Comparison of ENCODE assay signal across 24 mouse cellular contexts in genomic region chr5:24979968-24980345, GRCm38 (mm10).
DNase-seq lines count a peak whose midpoint lies in the region; ATAC-seq and TF ChIP-seq lines count a peak whose summit lies in the region.
"Had no signal": no experiment of that assay in that cellular context is flagged by ENCODE, and none has a peak within 500 bp of the region (broad histone marks: within the 10 kb centered on the region; RNA-seq: fewer than 3 reads in every experiment).

No protein-coding gene starts in this region.

- TF ChIP-seq POLR2A in kidney, adult 2 months (IDR thresholded peaks at IDR 0.05; ENCODE audit: low read depth, low read length), result no peak

- no peak for TF ChIP-seq EP300 in stomach, postnatal 0 days (optimal IDR thresholded peaks at IDR 0.05)

- H3K4me2 ChIP-seq in heart, embryonic 12.5 days, result no peak overlapping the region
- H3K4me2 ChIP-seq in stomach, embryonic 16.5 days (ENCODE audit: low read depth, low read length), result no peak overlapping the region
- no peak overlapping the region for H3K4me2 ChIP-seq in stomach, postnatal 0 days (replicated peaks; ENCODE audit: low read depth)
- H3K4me2 ChIP-seq: embryonic facial prominence, embryonic 15.5 days; limb, embryonic 15.5 days; lung, embryonic 15.5 days; midbrain, embryonic 15.5 days; neural tube, embryonic 12.5 days had no signal

- H3K9ac ChIP-seq in heart, embryonic 12.5 days, result no peak overlapping the region; the same call in 1 of the 2 replicates
- no peak overlapping the region for H3K9ac ChIP-seq in stomach, embryonic 16.5 days (ENCODE audit: low read length)
- H3K9ac ChIP-seq in stomach, postnatal 0 days (ENCODE audit: low read length), result no peak overlapping the region
- H3K9ac ChIP-seq: embryonic facial prominence, embryonic 15.5 days; limb, embryonic 15.5 days; lung, embryonic 15.5 days; midbrain, embryonic 15.5 days; neural tube, embryonic 12.5 days had no signal

- no peaks in the 10 kb centered on the region for H3K27me3 ChIP-seq in heart, embryonic 12.5 days (replicated peaks)
- H3K27me3 ChIP-seq in kidney, adult 2 months (replicated peaks; ENCODE audit: control insufficient read depth, insufficient read depth, low read length), result no peaks in the 10 kb centered on the region
- no peaks in the 10 kb centered on the region for H3K27me3 ChIP-seq in stomach, embryonic 16.5 days (ENCODE audit: control insufficient read depth, insufficient read depth, low read length)
- H3K27me3 ChIP-seq in stomach, postnatal 0 days (ENCODE audit: control insufficient read depth, insufficient read depth, low read length), result no peaks in the 10 kb centered on the region
- H3K27me3 ChIP-seq: embryonic facial prominence, embryonic 15.5 days; limb, embryonic 15.5 days; lung, embryonic 15.5 days; midbrain, embryonic 15.5 days; neural tube, embryonic 12.5 days had no signal

- TF ChIP-seq CTCF in kidney, adult 2 months (conservative IDR thresholded peaks at IDR 0.05; ENCODE audit: insufficient read depth, insufficient read length, low read depth, low read length), result no peak
- TF ChIP-seq CTCF in stomach, postnatal 0 days (IDR thresholded peaks at IDR 0.05; ENCODE audit: low read depth), result no peak

- H3K9me3 ChIP-seq in heart, embryonic 12.5 days (replicated peaks), result no peaks in the 10 kb centered on the region
- H3K9me3 ChIP-seq in stomach, embryonic 16.5 days (replicated peaks; ENCODE audit: control insufficient read depth, low read length), result no peaks in the 10 kb centered on the region
- no peaks in the 10 kb centered on the region for H3K9me3 ChIP-seq in stomach, postnatal 0 days (ENCODE audit: control insufficient read depth, low read length)
- H3K9me3 ChIP-seq: embryonic facial prominence, embryonic 15.5 days; limb, embryonic 15.5 days; lung, embryonic 15.5 days; megakaryocyte, embryonic 14.5 days; midbrain, embryonic 15.5 days; neural tube, embryonic 12.5 days had no signal

- DNase-seq in heart, postnatal 25 days (ENCODE audit: low spot score), result no peak
- DNase-seq in kidney, adult 2 months, result peak; percentile 43
- DNase-seq in kidney, postnatal 10 days, result no peak
- no peak for DNase-seq in stomach, postnatal 0 days (ENCODE audit: low spot score)
- DNase-seq in left cerebral cortex, postnatal 4 days, result no peak
- DNase-seq in frontal cortex, postnatal 14 days (ENCODE audit: low spot score in 2 of 2), result no peak
- DNase-seq: adrenal gland, postnatal 25 days; cerebellum, adult 9-11 months; kidney, adult 9 months; layer of hippocampus, adult 9-11 months; lung, postnatal 36 days; right cerebral cortex, postnatal 14 days; spleen, adult 18-20 months; thymus, postnatal 25 days had no signal

- peak overlapping the region; percentile 89 for H3K27ac ChIP-seq in heart, embryonic 12.5 days (ENCODE audit: poor library complexity, severe bottlenecking)
- no peak overlapping the region for H3K27ac ChIP-seq in kidney, adult 2 months (ENCODE audit: insufficient read depth, low read depth, low read length)
- H3K27ac ChIP-seq in stomach, embryonic 16.5 days (ENCODE audit: low read length), result 0 out of 2 replicates have a peak overlapping the region, but pooled peaks have one; percentile 48
- H3K27ac ChIP-seq in stomach, postnatal 0 days (replicated peaks), result no peak overlapping the region
- H3K27ac ChIP-seq: embryonic facial prominence, embryonic 15.5 days; limb, embryonic 15.5 days; lung, embryonic 15.5 days; midbrain, embryonic 15.5 days; neural tube, embryonic 12.5 days had no signal

- H3K4me3 ChIP-seq in heart, embryonic 12.5 days, result no peak overlapping the region
- H3K4me3 ChIP-seq in kidney, adult 2 months (ENCODE audit: insufficient read depth, low read depth, low read length), result no peak overlapping the region
- H3K4me3 ChIP-seq in stomach, embryonic 16.5 days (replicated peaks; ENCODE audit: low read length), result no peak overlapping the region
- no peak overlapping the region for H3K4me3 ChIP-seq in stomach, postnatal 0 days (ENCODE audit: low read depth, low read length)
- H3K4me3 ChIP-seq: embryonic facial prominence, embryonic 15.5 days; limb, embryonic 15.5 days; lung, embryonic 15.5 days; megakaryocyte, embryonic 14.5 days; midbrain, embryonic 15.5 days; neural tube, embryonic 12.5 days had no signal

- no peaks in the 10 kb centered on the region for H3K36me3 ChIP-seq in heart, embryonic 12.5 days
- no peaks in the 10 kb centered on the region for H3K36me3 ChIP-seq in kidney, adult 2 months (ENCODE audit: control insufficient read depth, insufficient read depth, low read length)
- no peaks in the 10 kb centered on the region for H3K36me3 ChIP-seq in stomach, embryonic 16.5 days (ENCODE audit: control insufficient read depth, insufficient read depth, low read length)
- no peaks in the 10 kb centered on the region for H3K36me3 ChIP-seq in stomach, postnatal 0 days (ENCODE audit: control insufficient read depth, insufficient read depth, low read length)
- H3K36me3 ChIP-seq: embryonic facial prominence, embryonic 15.5 days; limb, embryonic 15.5 days; lung, embryonic 15.5 days; midbrain, embryonic 15.5 days; neural tube, embryonic 12.5 days had no signal

- H3K4me1 ChIP-seq in heart, embryonic 12.5 days (replicated peaks), result peaks cover 100% of the 10 kb centered on the region
- H3K4me1 ChIP-seq in kidney, adult 2 months (ENCODE audit: control insufficient read depth, insufficient read depth, low read length), result peaks cover 25% of the 10 kb centered on the region
- peaks cover 30% of the 10 kb centered on the region for H3K4me1 ChIP-seq in stomach, embryonic 16.5 days (ENCODE audit: control insufficient read depth, insufficient read depth, low read length)
- peaks cover 3% of the 10 kb centered on the region; the same call in 1 of the 2 replicates for H3K4me1 ChIP-seq in stomach, postnatal 0 days (replicated peaks; ENCODE audit: control insufficient read depth, insufficient read depth)
- H3K4me1 ChIP-seq: neural tube, embryonic 12.5 days had no signal

- ATAC-seq in heart, embryonic 12.5 days (ENCODE audit: insufficient number of reproducible peaks, low FRiP score), result no peak; the same call in 1 of the 2 replicates
- no peak for ATAC-seq in stomach, embryonic 16.5 days (ENCODE audit: insufficient read depth, low FRiP score)
- no peak for ATAC-seq in stomach, postnatal 0 days (ENCODE audit: low FRiP score, low TSS enrichment)
- ATAC-seq: CD4-positive, CD25-positive, alpha-beta regulatory T cell, adult 4 months; forebrain, embryonic 14.5 days; midbrain, embryonic 15.5 days had no signal

- intact Hi-C loops in heart, postnatal 25 days (cut with DNase I), result no loop called here
- intact Hi-C loops in left cerebral cortex, postnatal 4 days (cut with DNase I), result no loop called here

- WGBS in heart, embryonic 12.5 days, result 38% methylated on average over 10 of the region's 10 CpGs
- 57% methylated on average over 10 of the region's 10 CpGs for WGBS in kidney, adult 2 months
- WGBS in stomach, embryonic 16.5 days, result 55% methylated on average over 10 of the region's 10 CpGs
- whole genome bisulfite sequencing in stomach, postnatal 0 days, result 56% methylated on average over 10 of the region's 10 CpGs

Comparison
In these comparisons a context has a peak if more than half of its experiments do, and no peak if none do; other contexts are left out.
1. H3K27ac ChIP-seq: peak in heart, embryonic 12.5 days (single experiment) and stomach, embryonic 16.5 days (single experiment); none in kidney, adult 2 months (single experiment) and stomach, postnatal 0 days (single experiment).